Mouse (Mus musculus) midbrain, embryonic 11.5 days (tissue): ENCODE data around the gene Ly6g6f. TPM values are rescaled to one million over a fixed set of nuclear protein-coding genes. Genes with fewer than 3 reads are reported as not detected.
A peak's percentile ranks its signal among the peaks of the same experiment; 100 is the strongest.

Source experiments
- ATAC-seq: fragments of 200-750 bp; cut with Nextera tagmentation; 2 replicates; pipeline ENCODE4 v1.8.0; 2017; ENCODE audit warnings: moderate TSS enrichment, moderate library complexity; ENCODE audit not compliant: low FRiP score
- DNase-seq: peaks from one replicate; pipeline ENCODE4 v3.0.0; 2015; ENCODE audit warnings: low spot score; ENCODE audit errors: missing footprints
- H3K27ac ChIP-seq: fragments of 300-500 bp; sonication (generic); 2 replicates; pipeline ENCODE4 v1.5.1; 2014; ENCODE audit warnings: low read depth, low read length
- H3K27me3 ChIP-seq: fragments of 300-500 bp; sonication (generic); 2 replicates; pipeline ENCODE4 v1.6.1; 2014; ENCODE audit warnings: mild to moderate bottlenecking, low read length, moderate library complexity, mixed read lengths; ENCODE audit not compliant: control insufficient read depth, insufficient read depth
- H3K36me3 ChIP-seq: fragments of 300-500 bp; sonication (generic); 2 replicates; pipeline ENCODE4 v1.6.1; 2014; ENCODE audit warnings: mild to moderate bottlenecking, low read length, moderate library complexity, mixed read lengths; ENCODE audit not compliant: control insufficient read depth, insufficient read depth
- H3K4me1 ChIP-seq: fragments of 300-500 bp; sonication (generic); 2 replicates; pipeline ENCODE4 v1.6.1; 2014; ENCODE audit warnings: low read length; ENCODE audit not compliant: control insufficient read depth, insufficient read depth
- H3K4me2 ChIP-seq: fragments of 300-500 bp; sonication (generic); 2 replicates; pipeline ENCODE4 v1.6.1; 2014; ENCODE audit warnings: mild to moderate bottlenecking, moderate library complexity
- H3K4me3 ChIP-seq: fragments of 300-500 bp; sonication (generic); 2 replicates; pipeline ENCODE4 v1.5.1; 2014; ENCODE audit warnings: low read depth, low read length
- H3K9ac ChIP-seq: fragments of 300-500 bp; sonication (generic); 2 replicates; pipeline ENCODE4 v1.6.1; 2014; ENCODE audit warnings: low read length
- H3K9me3 ChIP-seq: fragments of 300-500 bp; sonication (generic); 2 replicates; pipeline ENCODE4 v1.6.1; 2016; ENCODE audit warnings: low read length; ENCODE audit not compliant: control insufficient read depth
- WGBS: fragments of 180-500 bp; shearing (Covaris S2); extraction: QIAGEN DNeasy Blood & Tissue Kit; methylation state at CpG from one replicate; pipeline ENCODE4 v1.1.7; 2014; 5-methylcytosine and 5-hydroxymethylcytosine counted together
- polyA plus RNA-seq: library from polyadenylated mRNA; unstranded; fragments of >200 nt; fragmentation: Nextera tagmentation; extraction: Ambion mirVana; gene quantifications from 2 replicates; pipeline ENCODE4 v1.2.1, GENCODE M21; 2014

Gene Ly6g6f
- polyA plus RNA-seq, 1 experiment from 2014 or later: 0.74 TPM

DNA sequence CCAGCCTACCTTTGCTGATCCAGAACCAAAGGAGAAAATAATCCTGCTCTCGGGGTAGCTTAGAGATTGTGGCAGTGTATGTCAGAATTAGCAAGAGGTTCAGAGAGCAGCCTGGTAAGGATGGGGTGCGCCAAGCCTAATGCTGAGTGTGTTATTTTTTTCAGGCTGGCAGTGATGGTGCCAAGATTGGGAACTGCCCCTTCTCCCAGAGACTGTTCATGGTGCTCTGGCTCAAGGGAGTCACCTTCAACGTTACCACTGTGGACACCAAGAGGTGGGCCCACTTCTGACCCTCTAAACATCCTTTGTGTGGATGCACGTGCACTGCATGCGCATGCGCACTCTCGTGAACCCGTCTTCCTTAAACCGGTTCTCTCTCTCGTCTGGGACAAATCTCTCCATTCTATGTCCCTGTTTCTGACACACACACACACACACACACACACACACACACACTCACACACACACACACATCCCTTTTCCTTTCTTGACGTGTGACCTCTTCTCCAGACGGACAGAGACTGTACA is 33.1 kb downstream of the Ly6g6f start:
- H3K9ac ChIP-seq: peak overlapping the region; percentile 83
- H3K4me1 ChIP-seq: peaks cover 40% of the 10 kb centered on the region
- WGBS: 81% methylated on average over 12 of the region's 12 CpGs
- H3K27me3 ChIP-seq: no peaks in the 10 kb centered on the region
- DNase-seq (no peak), ATAC-seq (no peak)
- peak overlapping the region; percentile 88 for H3K27ac ChIP-seq
- peaks cover 15% of the 10 kb centered on the region for H3K36me3 ChIP-seq
- H3K4me2 ChIP-seq: peak overlapping the region; percentile 68
- peak overlapping the region; percentile 54 for H3K4me3 ChIP-seq
- H3K9me3 ChIP-seq: no peaks in the 10 kb centered on the region

DNA sequence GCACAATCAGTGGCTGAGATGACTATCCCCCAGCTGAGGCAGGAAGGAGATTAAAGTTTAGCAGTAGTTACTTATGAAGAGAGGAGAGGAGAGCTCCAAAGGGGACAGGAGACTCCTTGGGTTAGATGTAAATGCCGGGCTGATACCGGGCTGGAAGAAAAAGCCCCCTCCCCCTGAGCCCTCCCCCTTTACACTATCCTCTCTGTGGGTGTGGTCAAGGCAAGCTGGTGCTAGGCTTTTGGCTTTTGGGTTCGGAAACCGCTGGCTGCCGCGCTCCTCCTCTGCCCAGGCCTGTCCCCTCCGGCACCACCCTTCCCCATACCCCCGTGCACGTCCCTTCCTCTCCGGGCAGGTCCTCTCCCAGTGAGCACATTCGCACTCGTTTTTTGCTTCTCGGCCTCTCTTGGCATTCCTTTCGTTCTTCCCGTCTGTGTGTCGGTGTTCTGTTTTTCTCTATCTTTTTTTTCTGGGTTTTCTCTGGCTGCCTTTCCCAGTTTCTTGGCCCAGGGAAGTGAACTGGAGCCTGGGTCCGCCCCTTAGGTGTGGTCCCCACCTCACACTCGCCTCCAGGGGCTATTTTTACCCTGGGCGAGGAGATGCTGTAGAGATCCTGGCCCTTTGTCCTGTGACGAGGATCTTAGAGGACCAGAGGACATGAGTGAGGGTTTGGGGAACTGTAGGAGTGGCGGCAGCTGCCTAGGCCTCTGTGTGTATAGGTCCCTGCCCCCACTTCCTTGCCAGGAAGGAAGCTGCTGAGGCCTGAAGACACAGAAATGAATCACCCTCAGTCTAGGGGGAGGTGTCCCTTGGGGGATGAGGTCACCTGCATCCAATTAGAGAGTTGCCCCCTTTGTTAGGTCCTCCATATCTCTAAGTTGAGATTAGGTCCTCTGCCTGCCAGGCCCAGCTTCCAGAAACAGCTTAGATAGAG is 34.0 kb downstream of the Ly6g6f start:
- ATAC-seq (peak; percentile 75), DNase-seq (peak; percentile 97)
- Histone ChIP-seq H3K9me3 (no peaks in the 10 kb centered on the region), H3K4me1 (peaks cover 46% of the 10 kb centered on the region), H3K4me3 (peak overlapping the region; percentile 54), H3K27me3 (no peaks in the 10 kb centered on the region), H3K9ac (peak overlapping the region; percentile 83), H3K27ac (peak overlapping the region; percentile 88), H3K36me3 (peaks cover 15% of the 10 kb centered on the region), H3K4me2 (peak overlapping the region; percentile 68)
- WGBS: 3% methylated on average over 21 of the region's 21 CpGs

DNA sequence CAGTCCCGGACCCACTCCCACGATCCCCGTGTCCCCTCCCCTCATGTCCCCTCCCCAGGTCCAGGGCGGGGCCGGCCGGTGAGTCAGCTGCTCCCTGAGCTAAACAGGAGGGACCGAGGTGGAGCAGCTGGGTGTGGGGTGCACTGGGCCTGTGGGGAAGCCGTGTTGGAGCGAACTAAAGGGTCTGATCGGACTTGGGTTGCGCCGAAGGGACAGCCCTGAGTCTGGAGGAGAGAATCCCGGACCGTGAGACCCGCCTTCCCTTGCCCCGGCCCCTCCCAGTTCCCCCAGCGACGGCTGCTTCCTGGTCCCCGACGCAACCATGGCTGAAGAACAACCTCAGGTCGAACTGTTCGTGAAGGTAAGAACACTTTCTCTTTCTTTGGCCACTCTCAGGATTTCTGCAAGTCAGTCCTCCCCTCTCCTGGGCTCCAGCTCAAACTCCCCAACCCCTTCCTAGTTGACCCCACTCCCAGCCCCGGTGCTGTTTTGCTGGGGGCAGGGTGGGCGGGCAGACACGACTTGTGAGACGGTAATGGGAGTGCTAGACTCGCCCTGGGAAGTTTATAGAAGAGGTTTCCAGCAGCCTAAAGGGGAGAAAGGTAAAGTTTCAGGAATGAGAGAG is 35.2 kb downstream of the Ly6g6f start:
- 0 out of 2 replicates have a peak, but pooled peaks have one; percentile 6 for ATAC-seq
- H3K4me3 ChIP-seq: peak overlapping the region; percentile 54
- H3K36me3 ChIP-seq: peaks cover 10% of the 10 kb centered on the region
- H3K9me3 ChIP-seq: no peaks in the 10 kb centered on the region
- H3K9ac ChIP-seq: peak overlapping the region; percentile 83
- DNase-seq: peak; percentile 97
- no peaks in the 10 kb centered on the region for H3K27me3 ChIP-seq
- H3K4me2 ChIP-seq: peak overlapping the region; percentile 68
- peaks cover 52% of the 10 kb centered on the region for H3K4me1 ChIP-seq
- H3K27ac ChIP-seq: peak overlapping the region; percentile 90
- under 1% methylated on average over 26 of the region's 27 CpGs for WGBS

DNA sequence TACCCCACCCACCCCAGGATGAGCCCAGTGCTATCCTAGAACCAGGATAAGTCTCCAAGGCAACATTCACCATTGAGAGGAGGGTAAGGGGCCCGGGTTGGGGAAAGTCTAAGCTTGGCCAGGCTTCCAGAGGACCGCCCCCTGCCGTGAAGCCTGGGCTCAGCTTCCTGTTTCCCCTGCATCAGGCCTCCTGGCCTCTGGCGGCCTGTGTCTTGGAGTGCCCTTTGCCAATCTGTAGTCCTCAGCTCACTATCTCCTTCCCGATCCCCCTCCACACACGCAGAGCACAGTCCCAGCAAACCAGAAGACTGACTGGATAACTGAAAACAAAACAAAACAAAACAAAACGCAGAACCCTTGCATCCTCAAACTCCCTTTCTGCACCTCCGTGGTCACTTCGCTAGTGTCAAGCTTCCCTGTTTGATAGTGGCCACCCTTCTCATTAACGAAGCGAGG is 35.8 kb downstream of the Ly6g6f start, which contains the start of gene Clic1:
Clic1 (plus strand) TSS at position 406 of the 456 bp plus-strand sequence.
- peak within 1 kb of the TSS; percentile 68 for H3K4me2 ChIP-seq
- H3K4me1 ChIP-seq: peaks cover 52% of the 10 kb centered on the region
- peak within 1 kb of the TSS; percentile 54 for H3K4me3 ChIP-seq
- ATAC-seq (peak; percentile 14; the same call in 1 of the 2 replicates), DNase-seq (peak; percentile 97)
- H3K27ac ChIP-seq: peak within 1 kb of the TSS; percentile 90
- 1% methylated on average over 11 of the region's 11 CpGs for WGBS
- peak within 1 kb of the TSS; percentile 83 for H3K9ac ChIP-seq
- H3K36me3 ChIP-seq: peaks cover 10% of the 10 kb centered on the region
- no peaks in the 10 kb centered on the region for H3K9me3 ChIP-seq
- H3K27me3 ChIP-seq: no peaks in the 10 kb centered on the region

DNA sequence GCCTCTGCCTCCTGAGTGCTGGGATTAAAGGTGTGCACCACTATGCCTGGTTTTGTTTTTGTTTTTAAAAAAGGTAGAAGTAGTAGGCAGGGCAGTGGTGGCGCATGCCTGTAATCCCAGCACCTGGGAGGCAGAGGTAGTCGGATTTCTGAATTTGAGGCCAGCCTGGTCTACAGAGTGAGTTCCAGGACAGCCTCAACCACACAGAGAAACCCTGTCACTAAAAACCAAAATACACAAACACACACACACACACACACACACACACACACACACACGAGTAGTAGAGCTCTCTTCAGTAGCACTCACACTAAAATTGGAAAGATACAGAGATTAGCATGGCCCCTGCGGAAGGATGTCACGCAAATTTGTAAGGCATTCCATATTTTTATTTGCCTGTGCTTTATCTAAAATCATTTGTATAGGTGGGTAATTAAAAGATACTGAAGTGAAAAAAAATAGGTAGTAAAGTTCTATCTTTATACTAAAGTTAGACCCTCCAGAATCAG is 36.4 kb downstream of the Ly6g6f start:
- Histone ChIP-seq H3K27ac (peak overlapping the region; percentile 90; the same call in 1 of the 2 replicates), H3K4me1 (peaks cover 52% of the 10 kb centered on the region), H3K4me2 (peak overlapping the region; percentile 68; the same call in 1 of the 2 replicates), H3K27me3 (no peaks in the 10 kb centered on the region), H3K36me3 (peaks cover 7% of the 10 kb centered on the region), H3K9ac (no peak overlapping the region), H3K4me3 (no peak overlapping the region; the same call in 1 of the 2 replicates), H3K9me3 (no peaks in the 10 kb centered on the region)
- ATAC-seq (no peak), DNase-seq (no peak)
- WGBS: 66% methylated on average over 5 of the region's 5 CpGs

DNA sequence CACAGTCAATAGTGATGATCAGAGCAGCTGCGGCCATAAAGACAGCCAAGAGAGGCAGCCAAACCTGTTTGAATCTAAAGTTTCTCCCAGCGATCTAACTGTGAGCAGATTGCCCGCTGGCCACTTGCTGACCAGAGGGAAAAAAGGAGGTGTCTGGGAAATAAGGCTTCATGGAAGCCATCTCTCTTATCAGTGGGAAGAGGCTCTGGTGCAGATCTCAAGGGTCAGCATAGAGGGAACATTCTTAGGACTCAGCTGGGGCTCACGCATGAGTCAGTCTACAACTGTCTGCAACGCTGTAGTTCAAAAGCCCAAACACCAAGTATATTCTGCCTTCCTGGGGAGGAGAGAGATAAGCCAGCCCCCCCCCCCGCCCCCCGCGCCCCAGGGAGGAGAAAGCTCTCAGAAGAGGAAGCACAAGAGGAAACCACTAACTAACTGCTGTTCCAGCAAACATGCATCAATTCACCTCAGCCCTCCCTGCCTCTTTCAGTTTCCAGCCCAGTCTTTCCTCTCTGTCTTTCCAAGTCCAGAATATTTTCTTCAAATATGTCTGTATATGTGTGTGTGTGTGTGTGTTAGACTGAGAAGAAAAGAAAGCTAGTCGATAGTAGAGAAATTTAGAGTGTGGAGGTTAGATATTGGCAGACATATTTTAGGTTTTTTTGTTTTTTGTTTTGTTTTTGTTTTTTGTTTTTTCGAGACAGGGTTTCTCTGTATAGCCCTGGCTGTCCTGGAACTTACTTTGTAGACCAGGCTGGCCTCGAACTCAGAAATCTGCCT is 37.1 kb downstream of the Ly6g6f start:
- Histone ChIP-seq H3K36me3 (peaks cover 2% of the 10 kb centered on the region; the same call in 1 of the 2 replicates), H3K9me3 (no peaks in the 10 kb centered on the region), H3K4me1 (peaks cover 52% of the 10 kb centered on the region), H3K9ac (peak overlapping the region; percentile 34; the same call in 1 of the 2 replicates), H3K4me2 (peak overlapping the region; percentile 12; the same call in 1 of the 2 replicates), H3K4me3 (no peak overlapping the region), H3K27me3 (no peaks in the 10 kb centered on the region), H3K27ac (peak overlapping the region; percentile 57; the same call in 1 of the 2 replicates)
- ATAC-seq (no peak), DNase-seq (no peak)
- 34% methylated on average over 11 of the region's 11 CpGs for WGBS

DNA sequence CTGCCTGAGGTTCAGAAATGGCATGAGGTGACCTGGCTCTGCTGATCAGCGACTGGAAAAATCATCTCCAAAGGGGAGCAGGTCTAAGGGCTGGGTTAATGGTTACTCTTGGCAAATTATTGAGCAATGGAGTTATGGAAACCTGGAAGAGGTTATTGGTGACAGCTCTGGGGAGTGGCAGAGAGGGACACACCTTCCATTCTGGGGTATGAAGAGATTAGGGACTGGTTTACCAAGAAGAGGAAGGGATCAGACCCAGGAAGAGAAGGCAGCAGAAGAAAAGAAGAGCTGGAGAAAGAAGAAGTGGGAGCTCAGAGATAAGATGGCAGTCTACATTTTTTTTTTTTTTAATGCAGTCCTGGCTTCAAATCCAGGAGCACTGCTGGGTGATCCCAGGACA is 37.7 kb downstream of the Ly6g6f start:
- WGBS: 66% methylated on average over 1 of the region's 1 CpGs
- H3K36me3 ChIP-seq: peaks cover 1% of the 10 kb centered on the region; the same call in 1 of the 2 replicates
- DNase-seq (no peak), ATAC-seq (no peak)
- H3K4me2 ChIP-seq: no peak overlapping the region
- H3K27ac ChIP-seq: peak overlapping the region; percentile 57
- no peak overlapping the region for H3K4me3 ChIP-seq
- no peaks in the 10 kb centered on the region for H3K9me3 ChIP-seq
- H3K9ac ChIP-seq: 0 out of 2 replicates have a peak overlapping the region, but pooled peaks have one; percentile 9
- H3K27me3 ChIP-seq: no peaks in the 10 kb centered on the region
- peaks cover 52% of the 10 kb centered on the region for H3K4me1 ChIP-seq
